Mouse (Mus musculus): ENCODE results near the gene Aes.

Aes gene

DNA sequence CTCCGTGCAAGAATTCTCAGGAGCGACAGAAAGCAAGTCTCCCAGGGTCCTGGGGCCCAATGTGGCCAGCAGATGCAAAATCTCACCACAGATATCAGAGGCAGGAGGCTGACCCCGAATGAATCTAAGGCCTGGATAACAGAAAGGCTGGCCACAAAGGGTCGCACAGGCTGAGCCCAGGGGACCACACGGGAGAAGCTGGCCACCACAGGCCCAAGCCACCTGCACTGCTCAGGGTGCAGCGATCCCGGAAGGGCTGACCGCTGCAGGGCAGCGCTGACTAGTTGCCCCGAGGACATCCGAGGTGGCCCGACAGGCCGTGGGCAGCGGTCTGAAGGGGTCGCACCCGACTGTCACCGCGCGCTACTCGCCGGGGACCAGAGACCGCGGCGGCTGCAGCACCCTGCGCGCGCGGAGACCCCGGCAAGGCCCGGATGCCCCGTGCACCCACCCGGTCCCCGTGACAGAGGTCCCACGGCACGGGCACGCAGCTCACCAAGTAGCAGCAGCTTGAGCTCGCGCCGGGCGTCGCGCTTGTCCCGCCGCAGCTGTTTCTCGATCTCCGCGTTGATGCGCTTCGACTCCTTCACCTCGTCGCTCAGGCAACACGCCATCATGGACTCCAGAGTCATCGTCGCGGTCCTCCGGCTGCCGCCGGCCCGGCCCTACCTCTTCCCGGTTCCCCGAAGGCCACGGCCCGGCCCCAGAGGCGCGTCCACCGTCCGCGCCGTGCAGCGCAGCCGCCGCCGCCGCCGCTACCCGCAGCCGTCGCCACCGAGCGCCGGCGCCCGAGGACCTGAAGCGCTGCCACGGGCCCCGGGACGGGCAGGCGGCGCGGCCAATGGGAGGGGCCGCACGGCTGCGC, 14.8 kb upstream of the Aes start:
- no peak for DNase-seq (ENCODE audit: inconsistent age in 2 of 2, low spot score in 1 of 2)

DNA sequence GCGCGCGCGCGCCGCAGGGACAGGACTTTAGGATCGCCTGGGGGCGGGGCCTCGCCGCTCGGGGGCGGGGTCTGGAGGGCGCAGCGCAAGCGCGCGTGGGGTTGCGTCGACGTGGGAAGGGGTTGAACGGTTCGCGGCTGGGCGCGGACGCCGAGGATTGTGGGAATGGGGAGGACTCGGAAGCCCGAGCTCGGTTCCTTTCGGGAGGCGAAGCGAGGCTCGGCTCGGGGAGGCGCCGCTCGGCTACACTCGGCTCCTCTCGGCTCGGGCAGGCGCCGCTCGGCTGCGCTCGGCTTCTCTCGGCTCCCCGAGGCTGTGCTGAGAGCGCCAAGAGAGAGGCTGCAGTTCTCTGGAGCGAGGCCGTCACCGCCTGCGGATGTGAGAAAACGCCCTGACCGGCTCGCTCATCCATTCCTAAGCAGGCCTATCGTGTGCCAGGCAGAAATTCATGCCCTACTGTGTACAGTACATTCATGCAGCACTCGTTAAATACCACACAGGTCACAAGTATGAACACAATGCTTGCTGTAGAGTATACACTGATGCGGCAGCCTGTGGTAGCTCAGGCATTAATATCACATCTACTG, 14.0 kb upstream of the Aes start, which contains the start of gene Gna11:
TSS of gene Gna11 (minus strand) at position 30 of the 587 bp plus-strand sequence.
- peak; percentile 100 for DNase-seq (ENCODE audit: inconsistent age in 2 of 2, low spot score in 1 of 2)

DNA sequence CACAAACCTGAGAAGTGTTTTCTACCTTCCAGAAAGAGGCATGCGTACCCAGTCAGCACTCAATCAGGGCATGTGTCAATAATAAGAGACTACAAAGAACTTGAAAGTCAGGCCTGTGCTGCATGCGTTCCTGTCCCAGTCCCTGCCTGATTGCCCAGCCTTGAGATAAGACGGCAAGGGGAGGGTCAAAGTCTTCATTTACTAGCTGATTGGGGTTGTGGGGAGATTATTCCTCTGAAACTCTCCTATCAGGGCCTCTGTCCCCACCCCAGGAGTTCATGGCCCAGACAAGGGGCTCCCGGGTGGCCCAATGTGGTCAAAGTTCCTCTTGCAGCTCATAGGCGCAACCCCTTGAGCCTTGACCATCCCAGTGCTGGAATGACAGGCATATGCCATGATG, 13.0 kb upstream of the Aes start:
- no peak for DNase-seq (ENCODE audit: inconsistent age in 2 of 2, low spot score in 1 of 2)

DNA sequence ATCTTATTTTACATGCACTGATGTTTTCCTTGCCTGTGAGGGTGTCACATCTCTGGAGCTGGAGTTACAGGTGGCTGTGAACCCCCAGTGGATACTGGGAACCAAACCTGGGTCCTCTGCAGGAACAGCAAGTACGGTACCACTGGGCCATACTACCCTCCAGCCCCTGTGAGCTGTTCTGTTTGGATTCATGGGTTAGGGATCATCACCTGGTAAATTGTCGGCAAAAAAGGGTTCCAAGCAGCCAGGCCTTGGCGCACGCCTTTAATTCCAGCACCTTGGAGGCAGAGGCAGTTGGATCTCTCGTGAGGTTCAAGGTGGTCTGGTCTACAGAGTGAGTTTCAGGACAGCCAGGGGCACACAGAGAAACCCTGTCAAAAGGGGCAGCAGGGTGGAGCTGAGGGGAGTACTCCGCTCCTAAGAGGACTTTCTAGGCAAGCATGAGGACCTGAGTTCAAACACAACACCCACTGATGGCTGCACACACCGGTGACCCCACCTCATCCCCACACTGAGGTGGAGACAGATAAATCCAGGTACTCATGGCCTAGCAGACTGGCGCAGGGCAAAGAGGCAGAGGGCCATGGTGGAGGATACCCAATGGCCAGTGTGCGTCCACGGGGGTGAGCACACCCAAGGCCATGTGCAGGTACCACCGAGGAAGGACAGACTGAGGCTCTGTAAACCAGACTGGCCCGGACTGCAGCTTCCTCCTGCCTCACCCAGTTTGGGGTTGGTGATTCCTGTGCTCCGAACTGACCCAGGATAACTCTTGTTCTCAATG, 12.3 kb upstream of the Aes start:
- DNase-seq (ENCODE audit: inconsistent age in 2 of 2, low spot score in 1 of 2), result no peak

DNA sequence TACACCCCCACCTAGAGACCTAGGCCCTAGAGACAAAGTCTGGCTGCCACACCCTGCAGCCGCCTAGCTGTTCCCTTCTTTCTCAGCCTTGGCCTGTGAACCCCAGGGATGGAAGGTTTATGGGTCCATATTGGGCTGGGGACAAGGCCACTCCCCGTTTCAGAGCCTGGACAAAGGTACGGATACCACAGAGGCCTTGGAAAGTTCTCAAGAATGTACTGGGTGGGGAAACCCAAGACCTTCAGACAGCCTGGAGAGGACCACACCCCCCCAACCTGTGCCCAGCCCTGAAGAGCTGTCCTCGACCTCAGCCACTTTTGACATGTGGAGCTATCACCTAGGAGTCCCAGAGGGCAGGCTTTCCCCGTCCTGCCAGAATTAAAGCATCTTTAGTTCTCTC, 10.3 kb upstream of the Aes start:
- DNase-seq (ENCODE audit: inconsistent age in 2 of 2, low spot score in 1 of 2), result no peak

DNA sequence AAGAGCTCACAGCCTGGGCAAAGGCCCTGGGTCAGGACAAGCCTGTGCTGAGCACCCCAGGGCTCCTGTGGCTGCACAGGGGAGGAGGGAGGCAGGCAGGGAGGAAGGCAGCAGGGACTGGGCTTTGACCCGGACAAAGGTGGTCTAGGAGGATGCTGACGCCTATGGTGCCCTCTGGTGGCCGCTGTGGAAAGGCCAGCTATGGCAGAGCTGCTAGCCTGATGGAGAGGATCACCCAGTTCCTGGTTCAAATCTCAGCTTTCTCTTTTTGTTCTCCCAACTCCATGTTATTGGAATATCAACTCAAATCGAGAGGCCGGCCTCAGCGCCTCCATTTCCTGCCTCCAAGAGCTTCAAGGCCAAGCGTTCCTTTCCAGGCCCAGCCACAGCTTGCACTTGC, 9.0 kb upstream of the Aes start:
- DNase-seq (ENCODE audit: inconsistent age in 2 of 2, low spot score in 1 of 2), result peak; percentile 70 to 84

DNA sequence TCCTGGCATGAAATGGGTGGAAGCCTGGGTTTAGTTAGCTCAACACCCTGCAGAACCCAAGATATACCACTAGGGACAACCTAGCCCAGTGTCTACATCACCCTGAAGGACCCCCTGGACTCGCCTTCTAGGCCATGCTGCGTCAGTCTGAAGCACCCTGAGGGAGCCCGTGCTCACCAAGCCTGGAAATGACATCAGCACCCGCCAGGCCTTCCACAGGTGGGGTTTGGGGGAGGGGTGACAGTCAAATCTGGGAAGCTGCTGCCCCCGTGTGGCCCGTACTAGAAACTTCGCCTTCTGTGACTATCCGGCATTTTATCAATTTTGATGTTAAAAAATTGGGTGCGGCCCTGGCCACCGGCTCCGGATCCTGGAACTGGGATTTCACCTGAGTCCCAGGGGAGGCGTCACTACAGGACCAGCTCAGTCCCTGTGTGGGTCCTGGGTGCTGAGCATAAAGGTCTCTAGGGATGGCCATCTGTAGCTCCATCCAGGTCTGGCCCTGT, 7.6 kb upstream of the Aes start:
- DNase-seq (ENCODE audit: inconsistent age in 2 of 2, low spot score in 1 of 2), result peak; percentile 90 to 94

DNA sequence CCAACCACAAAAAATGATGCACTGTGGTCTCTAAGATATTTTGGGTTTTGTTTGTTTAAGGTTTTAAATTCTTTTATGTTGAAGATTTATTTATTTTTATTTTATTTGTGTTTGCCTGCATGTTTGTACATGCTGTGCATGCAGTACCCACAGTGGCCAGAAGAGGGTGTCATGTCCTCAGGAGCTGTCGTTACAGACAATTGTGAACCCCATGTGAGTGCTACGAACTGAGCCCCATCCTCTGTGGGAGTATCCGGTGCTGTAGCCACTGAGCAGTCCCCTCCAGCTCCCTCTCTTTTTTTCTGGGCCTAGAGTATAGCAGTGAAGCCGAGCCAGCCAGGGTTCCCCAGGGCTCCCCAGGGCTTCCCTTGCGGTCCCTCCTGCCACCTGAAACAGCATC, 6.1 kb upstream of the Aes start:
- no peak for DNase-seq (ENCODE audit: inconsistent age in 2 of 2, low spot score in 1 of 2)

DNA sequence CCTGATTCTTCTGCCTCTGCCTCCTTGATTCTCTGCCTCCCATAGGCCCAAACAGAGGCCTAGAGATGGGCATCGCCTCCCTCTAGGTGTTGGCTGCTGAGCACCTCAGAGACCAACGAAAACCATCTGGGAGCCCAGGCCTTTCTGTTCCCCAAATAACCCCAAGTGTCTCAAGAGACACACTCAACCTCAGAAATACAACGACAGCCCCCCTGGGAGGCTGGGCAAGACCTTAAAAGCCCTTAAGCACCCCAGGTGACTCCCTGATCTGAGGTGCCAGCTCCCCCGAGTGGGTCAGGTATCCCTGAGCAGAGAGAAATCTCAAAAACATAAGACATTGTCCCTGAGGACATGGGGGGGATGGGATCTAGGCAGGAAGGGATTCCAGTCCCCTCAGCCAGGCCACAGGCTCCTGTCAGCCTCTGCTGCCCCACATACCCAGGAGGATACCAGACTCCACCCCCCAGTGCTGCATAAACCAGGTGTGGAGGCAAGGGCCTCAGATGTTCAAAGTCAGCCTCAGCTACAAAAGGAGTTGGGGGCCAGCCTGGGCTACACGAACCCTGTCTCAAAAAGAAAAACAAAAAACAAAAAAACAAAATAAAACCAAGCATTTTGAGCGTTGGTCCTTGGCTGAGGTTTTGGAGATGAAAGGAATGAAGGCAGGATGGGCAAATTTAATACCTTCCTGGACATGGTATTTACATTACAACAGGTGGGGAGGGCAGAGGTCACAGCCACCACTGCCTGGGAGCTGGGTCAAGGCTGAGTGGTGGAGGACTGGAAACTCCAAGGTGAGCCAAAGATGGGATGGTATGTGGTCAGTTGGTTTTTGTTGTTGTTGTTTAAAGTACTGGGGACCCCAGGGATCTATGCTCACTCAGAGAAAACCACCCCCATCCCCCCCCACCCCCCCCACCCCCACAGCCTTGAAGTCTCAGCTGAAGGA, 5.2 kb upstream of the Aes start:
- DNase-seq (ENCODE audit: inconsistent age in 2 of 2, low spot score in 1 of 2), result no peak

DNA sequence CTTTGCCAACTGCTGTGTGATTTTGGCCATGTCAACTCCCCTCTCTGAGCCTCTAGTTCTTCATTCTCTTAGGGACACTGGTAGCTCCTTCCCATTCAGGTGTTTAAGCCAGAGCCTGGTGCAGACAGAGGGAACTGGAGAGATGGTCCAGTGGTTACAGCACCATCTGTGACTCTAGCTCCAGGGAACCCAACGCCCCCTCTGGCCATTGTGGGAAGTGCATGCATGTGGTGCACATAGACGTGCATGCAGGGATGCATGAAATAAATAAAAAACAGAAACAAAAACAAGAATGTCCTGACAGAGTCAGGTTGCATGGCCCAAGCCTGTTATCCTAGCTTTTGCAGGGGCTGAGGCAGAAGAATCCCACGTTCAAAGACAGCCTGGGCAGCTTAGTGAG, 3.0 kb upstream of the Aes start:
- DNase-seq (ENCODE audit: inconsistent age in 2 of 2, low spot score in 1 of 2), result no peak

DNA sequence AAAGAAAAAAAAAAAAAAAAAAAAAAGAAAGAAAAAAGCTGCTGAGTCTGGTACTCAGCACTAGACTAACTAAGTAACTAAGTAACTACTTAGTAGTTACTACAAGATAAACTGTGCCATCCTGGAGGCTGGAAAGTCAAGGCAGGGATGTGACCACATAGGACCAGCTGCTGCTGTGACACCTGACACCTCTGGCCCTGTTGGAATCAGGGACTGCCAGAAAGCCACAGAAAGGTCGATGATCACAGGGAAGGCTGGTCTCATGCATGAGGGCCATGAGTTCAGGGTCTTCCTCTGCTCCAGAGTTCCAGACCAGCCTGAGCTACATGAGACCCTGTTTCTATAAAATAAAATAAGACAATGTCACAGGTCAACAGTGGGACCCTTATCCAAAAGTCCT, 1.8 kb upstream of the Aes start:
- no peak for DNase-seq (ENCODE audit: inconsistent age in 2 of 2, low spot score in 1 of 2)

DNA sequence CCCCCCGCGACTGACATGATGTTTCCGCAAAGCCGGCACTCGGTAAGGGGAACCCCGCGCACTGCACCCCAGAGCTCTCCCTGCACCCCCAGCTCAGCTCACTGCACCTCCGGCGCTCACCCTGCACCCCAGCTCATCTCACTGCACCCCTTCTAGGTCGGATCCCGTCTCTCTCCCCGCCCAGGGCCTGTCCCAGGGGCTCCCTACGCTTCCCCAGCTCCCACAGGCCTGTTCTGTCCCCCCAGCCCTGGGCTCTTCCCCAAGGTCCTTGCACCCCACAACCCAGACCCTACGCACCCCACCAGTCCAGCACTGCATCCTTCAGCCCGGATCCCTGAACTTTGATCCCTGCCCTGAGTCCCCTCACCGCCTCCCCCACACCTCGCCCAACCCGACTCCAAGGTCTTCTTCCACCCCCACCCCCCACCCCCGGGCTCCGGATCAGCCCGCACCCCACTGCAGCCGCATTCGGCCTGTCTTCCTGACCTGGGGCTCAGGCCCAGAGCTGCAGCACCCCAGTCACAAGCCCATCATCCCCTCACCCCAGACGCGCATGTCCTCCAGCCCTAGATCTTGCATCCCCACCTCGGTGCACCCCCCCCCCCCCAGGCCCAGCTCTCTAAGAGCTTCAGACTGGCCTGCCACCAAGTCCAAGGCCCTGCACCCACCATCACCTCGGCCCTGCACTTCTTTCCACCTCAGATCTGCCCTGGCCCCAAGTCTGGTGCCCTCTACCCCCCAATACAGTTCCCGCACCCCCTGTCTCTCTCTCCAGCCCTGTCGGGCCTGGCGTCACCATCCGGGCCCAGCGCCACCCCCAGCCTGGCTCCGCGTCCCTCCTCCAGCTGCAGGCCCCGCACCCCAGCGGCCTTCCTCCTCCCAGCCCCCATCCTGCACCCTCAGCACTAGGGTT, 595 bp downstream of the Aes start:
- DNase-seq (ENCODE audit: inconsistent age in 2 of 2, low spot score in 1 of 2), result peak; percentile 85 to 93

DNA sequence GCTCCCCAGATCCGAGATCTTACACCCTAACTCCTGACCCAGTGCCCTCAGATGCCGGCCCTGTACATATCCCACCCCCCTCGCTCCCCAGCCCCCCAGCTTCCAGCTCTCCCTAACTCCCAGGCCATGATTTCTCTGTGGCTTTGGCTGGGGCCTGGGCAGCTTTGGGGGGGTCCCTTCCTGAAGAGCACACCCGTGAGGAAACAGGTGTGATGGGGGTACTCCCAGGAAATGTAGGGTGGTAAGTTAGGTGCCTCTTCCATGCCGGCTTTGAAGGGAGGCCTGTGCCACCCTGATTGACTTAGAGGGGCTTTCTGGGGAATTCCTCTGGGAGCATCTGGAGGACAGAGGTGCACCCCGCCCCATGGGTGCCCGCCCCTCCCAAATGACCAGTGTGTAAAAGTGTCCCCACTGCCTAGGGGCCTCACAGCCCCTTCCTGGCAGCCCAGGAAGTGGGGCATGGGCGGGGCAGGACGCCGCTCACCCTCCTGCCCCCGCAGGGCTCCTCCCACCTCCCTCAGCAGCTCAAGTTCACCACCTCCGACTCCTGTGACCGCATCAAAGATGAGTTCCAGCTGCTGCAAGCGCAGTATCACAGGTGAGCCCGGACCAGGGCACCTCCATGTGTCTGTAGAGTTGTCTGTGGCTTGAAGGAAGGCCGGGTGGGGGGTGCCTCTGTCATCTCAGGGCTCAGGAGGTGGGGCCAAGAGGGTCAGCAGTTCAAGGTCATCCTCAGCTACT, 1.6 kb downstream of the Aes start:
- DNase-seq (ENCODE audit: inconsistent age in 2 of 2, low spot score in 1 of 2), result peak; percentile 79 to 86

DNA sequence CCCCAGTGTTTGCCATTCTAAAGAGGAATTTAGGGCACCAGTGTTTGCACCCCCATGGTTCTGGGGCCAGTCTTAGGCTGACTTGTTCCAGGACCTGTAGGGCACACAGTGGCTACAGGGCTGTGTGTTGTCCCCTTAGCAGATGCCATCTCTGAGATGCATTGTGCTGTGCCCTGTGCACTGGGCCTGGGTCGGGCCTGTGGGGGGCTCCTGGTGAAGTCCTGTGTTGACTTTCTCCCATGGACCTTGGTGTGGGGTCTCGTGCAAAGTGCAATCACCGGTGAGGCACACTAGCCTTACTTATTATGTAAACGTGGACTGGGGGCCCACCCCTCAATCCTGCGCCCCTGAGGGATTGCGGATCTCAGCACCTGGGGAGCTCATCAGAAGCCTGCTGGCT, 3.1 kb downstream of the Aes start:
- DNase-seq (ENCODE audit: inconsistent age in 2 of 2, low spot score in 1 of 2), result peak in 1 of 2 experiments; percentile 60

DNA sequence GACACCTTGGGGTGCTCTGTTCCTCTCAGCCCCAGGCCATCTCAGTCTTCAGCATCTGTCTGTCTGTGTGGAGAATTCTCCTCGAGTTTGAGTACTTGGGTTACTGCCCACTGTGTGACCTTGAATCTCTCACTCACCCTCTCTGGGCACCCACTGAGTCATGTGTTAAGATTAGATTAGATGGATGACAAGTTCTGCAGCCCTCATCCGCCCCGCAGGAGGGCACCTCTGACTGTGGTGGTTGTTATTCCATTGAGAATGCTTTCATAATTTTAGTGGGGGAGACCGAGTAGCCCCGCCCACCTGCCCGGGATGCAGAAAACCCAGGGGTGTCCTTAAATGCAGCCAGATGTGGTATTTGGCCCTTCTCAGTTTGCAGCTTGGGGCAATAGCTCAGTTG, 4.2 kb downstream of the Aes start:
- peak; percentile 89 to 95 for DNase-seq (ENCODE audit: inconsistent age in 2 of 2, low spot score in 1 of 2)

DNA sequence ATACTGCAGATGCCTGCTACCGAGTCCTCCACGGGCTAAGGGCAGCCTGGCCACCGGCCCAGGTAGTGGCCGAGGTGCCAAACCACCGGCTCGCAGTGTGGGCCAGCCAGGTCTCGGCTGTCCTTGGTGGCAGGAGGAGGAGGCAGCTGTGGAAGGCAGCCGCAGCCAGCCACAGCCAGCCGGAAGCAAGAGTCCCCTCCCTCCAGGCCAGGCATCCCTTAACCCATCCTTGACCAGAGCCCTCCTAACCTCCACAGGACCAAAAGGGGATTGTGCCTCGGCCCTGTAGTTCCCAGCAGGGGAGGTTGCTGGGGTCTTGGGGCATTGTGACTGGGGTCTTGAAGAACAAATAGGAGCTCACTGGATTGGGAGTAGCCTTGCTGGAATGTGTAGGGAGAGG, 4.9 kb downstream of the Aes start:
- peak; percentile 84 for DNase-seq (ENCODE audit: inconsistent age in 2 of 2, low spot score in 1 of 2)

DNA sequence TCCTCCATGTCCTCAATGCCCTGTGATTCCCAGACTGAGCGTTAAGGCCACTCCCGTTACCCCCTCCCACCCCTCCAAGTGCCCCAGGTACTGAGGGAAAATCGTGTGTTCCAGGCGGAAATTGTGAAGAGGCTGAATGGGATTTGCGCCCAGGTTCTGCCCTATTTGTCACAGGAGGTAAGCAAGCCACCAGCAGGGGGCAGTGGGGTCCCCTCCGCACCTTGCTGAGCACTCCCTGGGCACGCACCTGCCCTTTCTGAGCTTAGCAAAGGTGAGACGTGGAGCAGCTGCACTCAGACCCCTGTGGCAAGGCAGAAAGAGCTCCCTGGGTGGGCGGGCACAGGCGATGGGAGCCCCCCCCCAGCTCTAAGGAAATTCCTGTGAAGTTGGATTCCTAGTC, 5.4 kb downstream of the Aes start:
- peak; percentile 66 to 79 for DNase-seq (ENCODE audit: inconsistent age in 2 of 2, low spot score in 1 of 2)

DNA sequence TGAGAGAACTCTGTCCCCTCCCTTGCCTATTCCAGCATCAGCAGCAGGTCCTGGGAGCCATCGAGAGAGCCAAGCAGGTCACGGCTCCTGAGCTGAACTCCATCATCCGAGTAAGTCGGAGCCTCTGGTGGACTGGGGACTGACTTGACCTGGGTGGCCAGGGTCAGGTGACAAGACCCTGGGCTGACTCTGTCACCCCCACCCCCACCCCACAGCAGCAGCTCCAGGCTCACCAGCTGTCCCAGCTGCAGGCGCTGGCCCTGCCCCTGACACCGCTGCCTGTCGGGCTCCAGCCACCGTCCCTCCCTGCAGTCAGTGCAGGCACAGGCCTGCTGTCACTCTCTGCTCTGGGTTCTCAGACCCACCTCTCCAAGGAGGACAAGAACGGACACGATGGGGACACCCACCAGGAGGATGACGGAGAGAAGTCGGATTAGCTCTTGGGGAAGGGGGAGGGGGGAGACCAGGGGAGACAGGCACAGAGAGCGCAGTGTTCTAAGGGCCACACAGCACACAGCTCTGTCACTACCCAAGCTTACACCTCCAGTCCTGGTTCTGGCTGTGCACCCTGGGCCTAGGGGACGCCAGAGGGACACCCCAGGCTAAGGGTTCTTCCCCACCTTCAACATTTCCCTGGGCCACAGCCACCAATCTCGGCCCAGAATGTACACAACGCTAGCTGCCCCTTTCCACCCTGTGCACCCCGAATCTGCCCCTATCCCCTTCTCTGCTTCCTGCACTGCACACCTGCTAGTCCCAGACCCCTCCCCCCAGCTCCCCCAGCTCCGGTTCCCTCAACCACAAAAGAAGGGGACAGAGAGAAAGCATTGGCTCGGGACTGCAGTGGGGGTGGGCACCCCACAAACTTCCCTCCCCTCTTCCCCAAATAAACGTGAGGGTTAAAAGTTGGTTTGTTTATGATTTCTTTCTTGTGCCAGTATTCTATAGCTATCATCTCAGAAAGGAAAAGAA, 6.3 kb downstream of the Aes start:
- DNase-seq (ENCODE audit: inconsistent age in 2 of 2, low spot score in 1 of 2), result peak in 1 of 2 experiments; percentile 51

All from adrenal gland, adult (tissue).